In the genomic region with DNA sequence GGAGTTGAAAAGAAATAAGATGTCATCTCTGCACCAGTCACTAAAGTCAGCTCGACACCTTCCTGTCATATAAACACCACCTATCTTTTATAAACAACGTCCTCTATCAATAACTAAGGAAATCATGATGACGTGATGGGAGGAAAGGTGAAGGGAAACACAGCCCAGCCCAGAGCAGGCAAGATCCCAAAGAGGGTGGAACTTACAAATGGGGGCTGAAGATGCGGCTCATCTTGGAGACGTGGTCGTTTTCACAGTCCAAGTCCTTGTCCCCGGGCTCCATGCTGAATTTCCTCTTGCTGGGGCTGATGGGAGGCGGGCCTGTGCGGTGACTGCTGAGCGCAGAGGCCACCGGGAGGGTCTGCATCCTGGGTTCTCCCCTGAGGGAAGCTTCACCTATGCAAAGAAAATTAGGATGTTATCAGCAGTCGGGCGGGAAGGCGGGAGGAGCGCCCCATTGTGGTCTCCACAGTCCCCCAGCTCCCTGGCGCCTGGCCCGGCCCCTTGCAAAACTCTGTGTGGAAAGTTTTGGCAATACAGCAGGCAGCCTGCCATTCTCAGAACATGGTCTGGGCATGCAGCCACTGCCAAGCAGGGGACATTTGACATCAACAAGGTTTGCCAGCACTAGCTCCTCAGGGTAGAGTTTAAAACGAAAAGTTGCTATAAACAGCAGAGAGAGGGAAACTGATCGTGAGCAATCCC, we compare ENCODE assay signal across 8 mouse cellular contexts.
DNase-seq lines count a peak whose midpoint lies in the region; ATAC-seq and TF ChIP-seq lines count a peak whose summit lies in the region.

No protein-coding gene starts in this region.

- H3K4me3 ChIP-seq in kidney, adult 2 months (ENCODE audit: insufficient read depth, low read depth, low read length) = no peak overlapping the region
- H3K4me3 ChIP-seq in midbrain, embryonic 12.5 days = no peak overlapping the region

- TF ChIP-seq POLR2A in kidney, adult 2 months (IDR thresholded peaks at IDR 0.05; ENCODE audit: low read depth, low read length) = no peak

- no peaks in the 10 kb centered on the region for H3K36me3 ChIP-seq in kidney, adult 2 months (ENCODE audit: control insufficient read depth, insufficient read depth, low read length)
- 0 out of 2 replicates have a peak, but pooled peaks cover 14% of the 10 kb centered on the region for H3K36me3 ChIP-seq in midbrain, embryonic 12.5 days

- ATAC-seq in common myeloid progenitor, adult 5-6 weeks (replicated peaks; ENCODE audit: low read depth, poor library complexity, severe bottlenecking) = 0 out of 2 replicates have a peak, but pooled peaks have one; percentile 8
- no peak for ATAC-seq in midbrain, embryonic 12.5 days (ENCODE audit: low FRiP score, low read depth)
- ATAC-seq in erythroid progenitor cell, adult 5-6 weeks (replicated peaks; ENCODE audit: low FRiP score, poor library complexity, severe bottlenecking) = no peak

- intact Hi-C loops in left cerebral cortex, postnatal 25 days (cut with DNase I) = loop anchor here (1.0 kb wide), 1 partner anchor 30 kb away; no protein-coding TSS in a partner anchor

- 31% methylated on average over 19 of the region's 19 CpGs for WGBS in kidney, adult 2 months
- 50% methylated on average over 19 of the region's 19 CpGs for WGBS in midbrain, embryonic 12.5 days

- H3K9ac ChIP-seq in midbrain, embryonic 12.5 days (replicated peaks) = peak overlapping the region; percentile 20; the same call in 1 of the 2 replicates

- H3K4me1 ChIP-seq in kidney, adult 2 months (ENCODE audit: control insufficient read depth, insufficient read depth, low read length) = peaks cover 67% of the 10 kb centered on the region
- H3K4me1 ChIP-seq in midbrain, embryonic 12.5 days = peaks cover 76% of the 10 kb centered on the region

- no peaks in the 10 kb centered on the region for H3K27me3 ChIP-seq in kidney, adult 2 months (replicated peaks; ENCODE audit: control insufficient read depth, insufficient read depth, low read length)
- no peaks in the 10 kb centered on the region for H3K27me3 ChIP-seq in midbrain, embryonic 12.5 days

- H3K9me3 ChIP-seq in midbrain, embryonic 12.5 days = no peaks in the 10 kb centered on the region

- peak overlapping the region; percentile 84 for H3K27ac ChIP-seq in kidney, adult 2 months (ENCODE audit: insufficient read depth, low read depth, low read length)
- 0 out of 2 replicates have a peak overlapping the region, but pooled peaks have one; percentile 25 for H3K27ac ChIP-seq in midbrain, embryonic 12.5 days (replicated peaks)

- H3K4me2 ChIP-seq in midbrain, embryonic 12.5 days (replicated peaks) = no peak overlapping the region

- TF ChIP-seq CTCF in kidney, adult 2 months (conservative IDR thresholded peaks at IDR 0.05; ENCODE audit: insufficient read depth, insufficient read length, low read depth, low read length) = 0 out of 2 replicates have a peak, but pooled peaks have one; percentile 1

- DNase-seq in adrenal gland, postnatal 14 days = peak; percentile 93
- peak; percentile 92 to 96 for DNase-seq in heart, adult 18-20 months
- DNase-seq in kidney, adult 2 months = peak; percentile 97
- DNase-seq in left cerebral cortex, postnatal 25 days (ENCODE audit: low spot score in 2 of 2) = peak; percentile 71 to 74
- peak; percentile 53 for DNase-seq in testis, postnatal 14 days (ENCODE audit: low spot score)
